Mouse (Mus musculus) liver, postnatal 0 days (tissue): ENCODE results near the gene Tle6.

ENCODE experiments used
- CTCF ChIP-seq: sonication (generic); IDR thresholded peaks from 2 replicates; pipeline ENCODE4 v1.5.1; 2016; ENCODE audit warnings: antibody characterized with exemption, low read depth
- EP300 ChIP-seq: IDR thresholded peaks from 2 replicates; pipeline ENCODE4 v1.6.1; 2016; ENCODE audit warnings: antibody characterized with exemption, low read depth, mild to moderate bottlenecking

DNA sequence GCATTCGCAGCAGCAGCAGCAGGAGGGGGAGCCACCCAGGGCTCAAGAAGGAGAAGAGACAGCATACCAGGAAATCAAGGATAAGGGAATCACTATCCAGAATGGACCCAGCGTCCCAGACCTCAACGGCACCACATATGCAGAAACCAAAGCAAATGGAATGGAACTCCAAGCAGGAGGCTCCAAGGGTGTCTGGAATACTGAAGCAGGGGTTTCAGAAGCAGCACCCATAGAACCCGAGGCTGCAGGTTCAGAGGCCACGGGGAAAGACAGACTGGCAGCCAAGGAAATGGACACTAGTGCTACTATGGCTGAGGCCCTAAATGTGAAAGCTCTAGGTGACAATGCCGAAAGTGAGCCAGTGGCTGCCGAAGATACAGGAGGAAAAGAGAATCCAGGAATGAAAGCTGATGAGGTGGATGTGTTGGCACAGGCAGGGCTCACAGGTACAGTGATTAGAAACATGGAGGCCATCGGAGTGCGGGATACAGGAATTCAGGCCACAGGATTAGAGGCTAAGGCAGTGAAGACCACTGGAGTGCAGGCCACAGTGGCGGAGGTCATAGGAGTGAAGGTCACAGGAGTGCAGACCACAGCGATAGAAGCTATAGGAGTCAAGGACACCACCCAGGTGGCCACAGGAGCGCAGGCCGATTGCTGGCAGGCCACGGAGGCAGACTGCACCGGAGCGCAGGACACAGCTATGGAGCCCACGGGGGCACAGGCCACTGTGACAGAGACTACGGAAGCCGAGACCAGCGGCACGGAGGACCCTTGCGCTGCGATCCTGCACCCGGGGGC is 42.0 kb upstream of the Tle6 start:
- TF ChIP-seq CTCF (no peak), EP300 (no peak)
